Mouse (Mus musculus): Measurements from ENCODE around the gene Spata13. TPM values are rescaled to one million over a fixed set of nuclear protein-coding genes. Genes with fewer than 3 reads are reported as not detected.
A peak's percentile ranks its signal among the peaks of the same experiment; 100 is the strongest.

Gene Spata13
- polyA plus RNA-seq, 1 experiment from 2014 or later, result 31.6 TPM

DNA sequence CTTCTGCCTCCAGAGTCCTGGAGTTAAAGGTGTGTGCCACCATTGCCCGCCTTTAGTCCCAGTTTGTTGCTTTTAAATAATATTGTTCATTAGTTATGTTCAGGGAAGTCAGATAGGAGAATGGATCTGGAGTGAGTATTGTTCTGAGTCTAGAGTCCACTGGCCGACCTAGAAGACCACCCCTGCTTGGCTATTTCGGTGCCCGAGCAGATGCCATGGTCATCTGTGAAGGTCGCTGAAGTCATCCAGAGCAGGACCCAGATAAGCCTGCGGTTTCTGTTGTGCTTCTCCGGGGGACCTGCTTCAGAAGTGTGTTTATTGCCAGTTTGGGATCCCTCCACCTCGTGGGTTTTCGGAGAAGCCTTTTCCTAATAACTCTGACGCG is 22.9 kb downstream of the Spata13 start:
- H3K9ac ChIP-seq (replicated peaks; ENCODE audit: low read length), result no peak overlapping the region
- H3K27ac ChIP-seq (replicated peaks; ENCODE audit: low read depth, low read length), result no peak overlapping the region
- no peaks in the 10 kb centered on the region for H3K36me3 ChIP-seq (ENCODE audit: control insufficient read depth, insufficient read depth, low read length)
- DNase-seq (no peak), ATAC-seq (ENCODE audit: low FRiP score, low TSS enrichment) (no peak)
- H3K27me3 ChIP-seq (ENCODE audit: control insufficient read depth, insufficient read depth, low read length), result no peaks in the 10 kb centered on the region
- H3K4me3 ChIP-seq (replicated peaks; ENCODE audit: low read depth, low read length), result no peak overlapping the region
- H3K4me1 ChIP-seq (ENCODE audit: control insufficient read depth, insufficient read depth, low read length), result 0 out of 2 replicates have a peak, but pooled peaks cover 2% of the 10 kb centered on the region
- no peaks in the 10 kb centered on the region for H3K9me3 ChIP-seq (ENCODE audit: control insufficient read depth, low read length)
- 95% methylated on average over 11 of the region's 11 CpGs for WGBS
- no peak overlapping the region for H3K4me2 ChIP-seq (ENCODE audit: low read length)

DNA sequence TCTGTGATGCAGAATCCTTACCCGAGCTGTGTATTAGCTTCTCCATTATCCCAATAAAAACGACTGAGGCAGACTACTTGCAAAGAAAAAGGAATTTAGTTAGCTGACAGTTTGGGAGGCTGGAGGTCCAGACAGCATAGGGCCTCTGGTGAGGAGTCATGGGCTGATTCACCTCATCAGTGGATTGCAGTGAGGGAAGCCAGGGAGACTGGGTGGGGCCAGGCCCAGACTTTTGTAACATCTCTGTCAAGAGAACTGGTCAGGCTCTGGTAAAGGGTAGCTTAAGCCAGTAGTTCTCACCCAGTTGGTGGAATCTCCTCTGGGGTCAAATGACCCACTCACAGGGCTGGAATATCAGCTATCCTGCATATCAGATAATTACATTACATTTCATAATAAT is 24.1 kb downstream of the Spata13 start:
- WGBS, result 76% methylated on average over 2 of the region's 2 CpGs
- H3K27me3 ChIP-seq (ENCODE audit: control insufficient read depth, insufficient read depth, low read length), result no peaks in the 10 kb centered on the region
- H3K4me3 ChIP-seq (replicated peaks; ENCODE audit: low read depth, low read length), result no peak overlapping the region
- ATAC-seq (ENCODE audit: low FRiP score, low TSS enrichment) (no peak), DNase-seq (no peak)
- H3K9me3 ChIP-seq (ENCODE audit: control insufficient read depth, low read length), result no peaks in the 10 kb centered on the region
- no peaks in the 10 kb centered on the region for H3K36me3 ChIP-seq (ENCODE audit: control insufficient read depth, insufficient read depth, low read length)
- H3K4me2 ChIP-seq (ENCODE audit: low read length), result no peak overlapping the region
- H3K4me1 ChIP-seq (ENCODE audit: control insufficient read depth, insufficient read depth, low read length), result 0 out of 2 replicates have a peak, but pooled peaks cover 2% of the 10 kb centered on the region
- H3K27ac ChIP-seq (replicated peaks; ENCODE audit: low read depth, low read length), result no peak overlapping the region
- no peak overlapping the region for H3K9ac ChIP-seq (replicated peaks; ENCODE audit: low read length)

DNA sequence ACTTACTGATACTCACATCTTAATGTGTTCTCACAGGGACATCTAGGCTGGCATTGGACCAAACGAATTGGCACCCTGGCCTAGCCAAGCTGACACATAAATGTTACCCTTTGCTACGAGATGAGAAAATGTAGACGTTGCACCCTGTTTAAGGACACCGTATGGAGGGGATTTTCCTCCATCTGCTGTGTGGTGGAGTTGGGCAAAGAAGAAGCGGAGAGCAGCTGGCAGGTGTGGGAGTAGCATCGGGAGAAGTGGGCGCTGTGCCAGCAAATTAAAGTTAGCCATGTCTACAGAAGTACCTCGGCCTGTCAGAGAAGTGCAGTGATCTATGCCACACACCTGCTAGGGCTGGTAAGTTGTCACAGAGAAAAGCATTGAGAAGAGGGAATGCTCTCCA is 25.7 kb downstream of the Spata13 start:
- H3K4me3 ChIP-seq (replicated peaks; ENCODE audit: low read depth, low read length), result no peak overlapping the region
- no peak overlapping the region for H3K27ac ChIP-seq (replicated peaks; ENCODE audit: low read depth, low read length)
- no peak for ATAC-seq (ENCODE audit: low FRiP score, low TSS enrichment)
- H3K27me3 ChIP-seq (ENCODE audit: control insufficient read depth, insufficient read depth, low read length), result no peaks in the 10 kb centered on the region
- no peaks in the 10 kb centered on the region for H3K36me3 ChIP-seq (ENCODE audit: control insufficient read depth, insufficient read depth, low read length)
- H3K4me1 ChIP-seq (ENCODE audit: control insufficient read depth, insufficient read depth, low read length), result peaks cover 4% of the 10 kb centered on the region
- no peak overlapping the region for H3K4me2 ChIP-seq (ENCODE audit: low read length)
- 89% methylated on average over 8 of the region's 8 CpGs for WGBS
- H3K9ac ChIP-seq (replicated peaks; ENCODE audit: low read length), result no peak overlapping the region
- no peak for DNase-seq
- H3K9me3 ChIP-seq (ENCODE audit: control insufficient read depth, low read length), result no peaks in the 10 kb centered on the region

DNA sequence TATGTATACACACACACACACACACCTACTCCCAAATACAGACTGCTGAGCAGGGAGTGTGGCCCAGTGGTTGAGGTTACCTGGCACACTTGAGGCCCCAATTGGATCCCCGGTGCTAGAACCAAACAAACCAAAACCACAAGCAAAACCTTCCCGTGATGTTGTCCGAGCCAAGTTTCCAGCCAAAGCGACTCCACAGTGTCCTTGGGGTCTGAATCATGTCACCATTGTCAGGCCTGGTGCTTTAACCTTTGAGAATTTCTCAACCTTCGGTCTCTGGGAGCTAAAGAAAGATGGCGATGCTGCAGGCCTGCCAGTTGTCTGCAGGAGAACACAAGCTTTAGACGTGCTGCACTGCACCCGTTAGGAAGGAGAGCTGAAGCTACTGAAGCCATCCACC is 26.8 kb downstream of the Spata13 start:
- ATAC-seq (ENCODE audit: low FRiP score, low TSS enrichment), result no peak

DNA sequence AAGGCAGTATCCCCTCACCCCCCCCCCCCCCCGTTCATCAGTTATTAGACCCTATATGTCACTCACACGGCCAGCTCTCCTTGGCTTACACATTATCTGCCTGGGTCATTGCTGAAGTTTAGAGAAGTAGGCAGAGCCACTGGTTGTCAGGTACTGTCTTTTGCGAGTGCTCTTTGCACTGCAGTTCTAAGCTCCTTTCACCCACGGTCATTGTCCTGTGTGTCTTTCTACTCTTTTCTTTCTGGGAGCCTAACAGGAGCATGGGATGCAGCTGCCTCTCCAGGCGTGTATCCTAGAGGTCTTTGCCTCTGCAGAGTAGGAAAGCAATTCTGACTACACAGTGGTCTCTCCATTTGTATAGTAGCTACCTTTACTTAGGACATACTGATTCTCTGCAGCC is 27.5 kb downstream of the Spata13 start:
- Histone ChIP-seq H3K36me3 (ENCODE audit: control insufficient read depth, insufficient read depth, low read length) (no peaks in the 10 kb centered on the region), H3K4me2 (ENCODE audit: low read length) (no peak overlapping the region), H3K4me1 (ENCODE audit: control insufficient read depth, insufficient read depth, low read length) (peaks cover 8% of the 10 kb centered on the region), H3K9me3 (ENCODE audit: control insufficient read depth, low read length) (no peaks in the 10 kb centered on the region), H3K27me3 (ENCODE audit: control insufficient read depth, insufficient read depth, low read length) (no peaks in the 10 kb centered on the region), H3K9ac (replicated peaks; ENCODE audit: low read length) (no peak overlapping the region), H3K27ac (replicated peaks; ENCODE audit: low read depth, low read length) (no peak overlapping the region), H3K4me3 (replicated peaks; ENCODE audit: low read depth, low read length) (no peak overlapping the region)
- ATAC-seq (ENCODE audit: low FRiP score, low TSS enrichment) (no peak), DNase-seq (no peak)
- 93% methylated on average over 4 of the region's 5 CpGs for WGBS

More for the DNA sequence above, 26.8 kb downstream of the Spata13 start:
- no peak overlapping the region for H3K4me2 ChIP-seq (ENCODE audit: low read length)
- 94% methylated on average over 8 of the region's 8 CpGs for WGBS
- peaks cover 8% of the 10 kb centered on the region for H3K4me1 ChIP-seq (ENCODE audit: control insufficient read depth, insufficient read depth, low read length)
- no peaks in the 10 kb centered on the region for H3K36me3 ChIP-seq (ENCODE audit: control insufficient read depth, insufficient read depth, low read length)
- H3K9ac ChIP-seq (replicated peaks; ENCODE audit: low read length), result no peak overlapping the region
- no peak for DNase-seq
- H3K4me3 ChIP-seq (replicated peaks; ENCODE audit: low read depth, low read length), result no peak overlapping the region
- no peak overlapping the region for H3K27ac ChIP-seq (replicated peaks; ENCODE audit: low read depth, low read length)
- H3K27me3 ChIP-seq (ENCODE audit: control insufficient read depth, insufficient read depth, low read length), result no peaks in the 10 kb centered on the region
- no peaks in the 10 kb centered on the region for H3K9me3 ChIP-seq (ENCODE audit: control insufficient read depth, low read length)

DNA sequence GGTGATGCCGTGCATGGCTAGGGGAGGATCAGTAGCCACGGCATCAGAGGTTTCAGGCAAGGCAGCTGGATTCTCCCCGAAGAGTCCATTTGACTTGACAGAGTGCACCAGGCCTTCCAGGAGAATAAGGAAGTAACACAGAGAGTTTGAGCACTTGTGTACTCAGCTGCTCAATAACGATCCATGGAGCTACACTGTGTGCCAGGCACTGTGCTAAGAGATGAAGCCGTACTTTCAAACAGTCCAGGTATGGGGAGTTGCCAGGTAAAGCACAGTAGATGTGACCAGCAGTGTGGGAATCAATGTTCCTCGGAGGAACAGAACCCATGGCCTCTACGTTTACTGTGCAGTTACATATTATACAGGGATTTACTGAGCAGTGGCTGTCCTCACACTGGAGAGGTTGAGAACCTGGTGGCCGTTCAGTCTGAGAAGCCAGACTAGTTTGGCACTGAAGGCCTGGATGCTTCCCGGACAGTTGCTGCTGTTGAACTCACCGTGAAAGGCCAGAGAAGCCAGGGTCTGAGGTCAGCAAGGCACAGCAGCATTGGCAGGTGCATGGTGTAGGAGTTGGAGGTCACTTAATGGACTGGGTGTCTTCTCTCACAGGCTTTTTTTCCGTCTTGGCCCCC is 29.6 kb downstream of the Spata13 start:
- peaks cover 8% of the 10 kb centered on the region for H3K4me1 ChIP-seq (ENCODE audit: control insufficient read depth, insufficient read depth, low read length)
- H3K4me2 ChIP-seq (ENCODE audit: low read length), result no peak overlapping the region
- no peak for DNase-seq
- no peaks in the 10 kb centered on the region for H3K9me3 ChIP-seq (ENCODE audit: control insufficient read depth, low read length)
- no peak for ATAC-seq (ENCODE audit: low FRiP score, low TSS enrichment)
- H3K36me3 ChIP-seq (ENCODE audit: control insufficient read depth, insufficient read depth, low read length), result no peaks in the 10 kb centered on the region
- no peak overlapping the region for H3K4me3 ChIP-seq (replicated peaks; ENCODE audit: low read depth, low read length)
- 81% methylated on average over 11 of the region's 11 CpGs for WGBS
- H3K27ac ChIP-seq (replicated peaks; ENCODE audit: low read depth, low read length), result no peak overlapping the region
- no peak overlapping the region for H3K9ac ChIP-seq (replicated peaks; ENCODE audit: low read length)
- no peaks in the 10 kb centered on the region for H3K27me3 ChIP-seq (ENCODE audit: control insufficient read depth, insufficient read depth, low read length)

DNA sequence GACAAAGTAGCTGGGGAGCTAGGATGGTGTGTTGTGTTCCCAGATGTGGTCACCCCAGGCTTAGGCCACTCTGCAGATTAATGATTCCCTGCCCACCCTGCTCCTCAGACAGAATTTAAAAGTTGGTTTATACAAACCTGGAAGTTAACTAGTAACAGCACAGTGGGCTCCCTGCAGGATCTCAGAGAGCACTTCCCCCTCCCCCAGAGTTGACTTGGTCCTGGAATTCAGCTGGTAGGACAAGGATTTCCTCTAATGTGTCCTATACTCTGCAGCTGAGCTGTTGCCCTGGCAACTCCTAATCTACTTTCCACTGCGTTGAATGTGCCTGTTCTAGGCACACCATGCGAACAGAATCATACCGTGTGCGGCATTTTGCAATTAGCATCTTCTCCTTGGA is 30.8 kb downstream of the Spata13 start:
- DNase-seq, result peak; percentile 62
- no peak overlapping the region for H3K4me2 ChIP-seq (ENCODE audit: low read length)
- 12% methylated on average over 4 of the region's 4 CpGs for WGBS

DNA sequence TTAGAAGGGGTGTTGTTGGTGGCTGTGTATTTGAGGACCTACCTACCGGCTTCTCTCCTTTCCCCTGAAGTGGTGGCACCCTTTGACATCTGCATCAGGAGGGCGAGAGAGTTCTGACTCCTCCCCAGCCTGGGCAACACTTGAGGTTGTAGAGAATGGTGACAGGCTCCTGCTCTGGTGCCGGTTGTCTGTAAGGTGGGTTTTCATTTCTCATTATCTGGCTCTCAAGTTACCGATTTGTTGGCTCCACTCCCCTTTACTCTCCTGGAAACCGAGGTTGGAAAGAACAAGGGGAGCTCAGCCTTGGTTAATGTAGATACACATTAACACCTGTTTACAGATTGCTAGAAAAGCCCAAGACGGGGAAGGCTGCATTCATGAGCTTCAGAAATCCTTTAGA is 31.5 kb downstream of the Spata13 start:
- Histone ChIP-seq H3K9me3 (ENCODE audit: control insufficient read depth, low read length) (no peaks in the 10 kb centered on the region), H3K4me2 (ENCODE audit: low read length) (no peak overlapping the region), H3K4me3 (replicated peaks; ENCODE audit: low read depth, low read length) (no peak overlapping the region), H3K9ac (replicated peaks; ENCODE audit: low read length) (no peak overlapping the region), H3K36me3 (ENCODE audit: control insufficient read depth, insufficient read depth, low read length) (no peaks in the 10 kb centered on the region), H3K27ac (replicated peaks; ENCODE audit: low read depth, low read length) (no peak overlapping the region), H3K4me1 (ENCODE audit: control insufficient read depth, insufficient read depth, low read length) (peaks cover 8% of the 10 kb centered on the region), H3K27me3 (ENCODE audit: control insufficient read depth, insufficient read depth, low read length) (no peaks in the 10 kb centered on the region)
- DNase-seq (no peak), ATAC-seq (ENCODE audit: low FRiP score, low TSS enrichment) (no peak)
- 73% methylated on average over 6 of the region's 6 CpGs for WGBS

More for the DNA sequence above, 30.8 kb downstream of the Spata13 start:
- no peaks in the 10 kb centered on the region for H3K9me3 ChIP-seq (ENCODE audit: control insufficient read depth, low read length)
- no peak overlapping the region for H3K27ac ChIP-seq (replicated peaks; ENCODE audit: low read depth, low read length)
- no peaks in the 10 kb centered on the region for H3K27me3 ChIP-seq (ENCODE audit: control insufficient read depth, insufficient read depth, low read length)
- no peak overlapping the region for H3K9ac ChIP-seq (replicated peaks; ENCODE audit: low read length)
- no peak overlapping the region for H3K4me3 ChIP-seq (replicated peaks; ENCODE audit: low read depth, low read length)
- peaks cover 8% of the 10 kb centered on the region for H3K4me1 ChIP-seq (ENCODE audit: control insufficient read depth, insufficient read depth, low read length)
- ATAC-seq (ENCODE audit: low FRiP score, low TSS enrichment), result 0 out of 2 replicates have a peak, but pooled peaks have one; percentile 43
- H3K36me3 ChIP-seq (ENCODE audit: control insufficient read depth, insufficient read depth, low read length), result no peaks in the 10 kb centered on the region

DNA sequence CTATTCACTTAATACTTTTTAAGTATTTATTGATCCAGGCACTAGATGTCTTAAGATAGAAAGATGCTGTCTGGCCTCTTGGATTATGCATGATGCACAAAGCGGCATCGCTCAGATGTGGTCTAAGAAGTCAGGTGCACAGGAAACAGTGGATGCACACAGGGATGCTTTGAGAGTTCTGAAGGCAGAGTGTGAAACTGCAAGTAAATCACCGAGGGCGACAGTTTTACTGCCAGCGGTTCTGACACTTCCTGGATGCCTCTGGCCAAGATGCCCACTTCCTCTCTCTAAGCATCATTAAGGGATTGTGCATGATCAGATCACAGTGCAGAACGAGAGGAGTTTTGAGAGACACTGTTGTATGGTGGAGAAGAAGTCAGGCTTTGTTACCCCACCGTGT is 32.5 kb downstream of the Spata13 start:
- Histone ChIP-seq H3K4me1 (ENCODE audit: control insufficient read depth, insufficient read depth, low read length) (peaks cover 14% of the 10 kb centered on the region), H3K27me3 (ENCODE audit: control insufficient read depth, insufficient read depth, low read length) (no peaks in the 10 kb centered on the region), H3K4me3 (replicated peaks; ENCODE audit: low read depth, low read length) (no peak overlapping the region), H3K4me2 (ENCODE audit: low read length) (no peak overlapping the region), H3K9ac (replicated peaks; ENCODE audit: low read length) (no peak overlapping the region), H3K27ac (replicated peaks; ENCODE audit: low read depth, low read length) (no peak overlapping the region), H3K36me3 (ENCODE audit: control insufficient read depth, insufficient read depth, low read length) (no peaks in the 10 kb centered on the region), H3K9me3 (ENCODE audit: control insufficient read depth, low read length) (no peaks in the 10 kb centered on the region)
- no peak for DNase-seq
- WGBS, result 82% methylated on average over 7 of the region's 7 CpGs
- ATAC-seq (ENCODE audit: low FRiP score, low TSS enrichment), result no peak
